Mouse (Mus musculus) gastrocnemius, postnatal 10 days (tissue): ENCODE results near the gene Spsb1. TPM values are rescaled to one million over a fixed set of nuclear protein-coding genes. Genes with fewer than 3 reads are reported as not detected.
A peak's percentile ranks its signal among the peaks of the same experiment; 100 is the strongest.

Experiments
- DNase-seq: peaks from one replicate; pipeline ENCODE4 v3.0.0; 2021; ENCODE audit warnings: mixed read lengths
- total RNA-seq, 2 experiments: library from RNA; stranded (reverse); gene quantifications; 2 replicates each; pipeline ENCODE4 v1.2.3; 2021

Spsb1 gene
- total RNA-seq, 2 experiments from 2014 or later: 18.9 to 21.1 TPM

DNA sequence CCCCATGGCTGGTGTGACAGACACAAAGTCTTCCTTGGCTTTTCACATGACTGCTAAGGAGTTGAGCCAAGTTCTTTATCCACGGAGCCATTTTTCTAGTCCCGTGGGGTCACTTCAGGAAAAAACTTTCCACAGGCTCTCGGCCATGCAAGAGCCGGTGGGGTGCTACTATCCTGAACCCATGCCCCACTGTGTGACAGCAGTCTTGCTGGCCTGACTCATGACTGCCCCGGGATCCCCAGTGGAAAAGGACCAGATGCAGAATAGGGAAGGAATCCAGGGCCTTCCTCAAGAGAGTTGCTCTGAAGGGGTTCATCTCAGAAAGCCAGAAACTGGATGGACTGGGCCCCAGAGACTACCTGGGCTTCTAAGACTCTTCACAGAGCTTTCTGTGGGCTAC lies 66.7 kb downstream of the Spsb1 start:
- no peak for DNase-seq

DNA sequence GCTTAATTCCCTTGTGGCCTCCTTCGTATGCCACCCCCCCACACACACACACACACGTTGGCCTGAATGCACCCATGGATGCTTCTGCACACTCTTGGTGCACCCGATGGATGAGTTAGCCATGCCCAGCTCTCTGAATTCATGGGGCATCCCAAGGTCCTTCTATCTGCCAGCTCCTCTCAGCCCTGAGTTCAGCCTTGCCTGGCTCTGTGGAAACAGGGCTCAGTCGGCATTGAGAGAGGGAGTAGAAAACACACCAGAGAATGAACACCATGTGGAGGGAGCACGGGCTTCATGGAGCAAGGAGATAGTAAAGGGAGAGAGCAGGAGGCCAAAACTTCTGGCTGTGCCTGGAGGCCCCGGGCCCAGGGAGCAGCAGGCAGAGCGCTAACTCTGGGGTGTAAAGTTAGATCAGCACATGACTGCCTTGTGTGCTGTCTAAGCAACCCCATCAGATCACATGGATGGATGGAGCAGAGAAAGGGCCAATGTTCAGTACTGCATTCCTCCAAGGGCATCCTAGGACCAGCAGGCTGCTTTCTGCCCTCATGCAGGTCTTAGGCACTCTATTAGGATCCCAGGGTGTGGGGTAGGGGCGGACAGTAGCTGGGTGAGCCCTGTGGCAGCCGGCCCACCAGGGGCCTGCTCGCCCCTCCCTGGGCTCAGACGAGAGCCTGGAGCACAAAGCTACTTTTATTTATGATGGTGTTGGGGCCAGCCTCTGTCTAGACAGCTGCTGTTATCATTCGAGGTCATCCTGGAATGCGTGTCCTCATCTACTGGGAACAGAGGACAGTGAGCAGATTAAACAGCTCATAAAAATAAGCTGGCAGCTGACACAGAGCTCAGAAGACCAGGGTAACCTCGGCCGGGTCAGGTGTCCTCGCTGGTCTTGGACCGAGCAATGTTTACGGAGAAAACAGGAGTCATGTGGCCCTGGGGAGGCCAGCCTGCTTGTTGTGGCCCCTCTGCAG lies 68.3 kb downstream of the Spsb1 start:
- no peak for DNase-seq

DNA sequence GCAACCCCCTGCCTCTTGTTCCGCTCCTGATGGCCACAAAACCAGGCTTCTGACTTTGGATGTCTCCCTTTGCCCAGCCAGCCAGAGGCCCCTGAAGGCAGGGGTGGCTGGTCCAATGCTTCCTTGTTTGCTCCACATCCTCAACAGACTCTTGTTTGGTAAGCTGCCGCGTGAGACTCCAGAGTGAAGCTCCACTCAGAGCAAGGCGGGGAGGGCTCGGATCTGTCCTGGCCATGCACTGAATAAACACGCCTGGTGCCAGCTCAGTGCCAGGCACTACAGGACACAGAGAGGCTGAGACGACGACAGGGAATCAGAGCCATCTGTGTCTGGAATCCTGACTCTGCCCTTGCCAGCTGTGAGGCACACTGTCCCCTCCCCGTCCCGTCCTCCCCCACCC lies 70.9 kb downstream of the Spsb1 start:
- no peak for DNase-seq

GRCm38 (mm10) chr4:149882139-149882916 lies 72.5 kb downstream of the Spsb1 start:
- DNase-seq: no peak

- no peak for DNase-seq
These were observed 73.9 kb downstream of the Spsb1 start for GRCm38 (mm10) chr4:149880908-149881307.

DNA sequence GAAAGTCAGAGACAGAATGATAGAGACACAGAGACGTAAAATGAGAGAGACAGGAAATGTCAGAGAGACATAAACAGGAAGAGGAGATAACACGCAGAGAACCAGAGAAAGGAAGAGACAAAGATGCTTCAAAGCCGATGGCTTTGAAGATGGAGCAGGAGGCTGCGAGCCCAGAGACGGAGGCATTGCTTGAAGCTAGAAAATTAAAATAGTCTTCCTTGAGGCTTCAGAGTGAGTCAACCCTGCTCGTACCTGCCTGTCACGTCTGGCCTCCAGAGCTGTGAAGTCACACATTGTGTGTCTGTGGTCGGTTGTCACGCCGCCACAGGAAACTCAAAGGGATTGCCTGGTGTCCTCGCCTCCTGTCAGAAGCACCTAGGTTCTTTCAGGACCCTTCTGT lies 74.9 kb downstream of the Spsb1 start:
- DNase-seq: no peak

- DNase-seq: no peak
These were observed 76.8 kb downstream of the Spsb1 start for GRCm38 (mm10) chr4:149878021-149878449.

DNA sequence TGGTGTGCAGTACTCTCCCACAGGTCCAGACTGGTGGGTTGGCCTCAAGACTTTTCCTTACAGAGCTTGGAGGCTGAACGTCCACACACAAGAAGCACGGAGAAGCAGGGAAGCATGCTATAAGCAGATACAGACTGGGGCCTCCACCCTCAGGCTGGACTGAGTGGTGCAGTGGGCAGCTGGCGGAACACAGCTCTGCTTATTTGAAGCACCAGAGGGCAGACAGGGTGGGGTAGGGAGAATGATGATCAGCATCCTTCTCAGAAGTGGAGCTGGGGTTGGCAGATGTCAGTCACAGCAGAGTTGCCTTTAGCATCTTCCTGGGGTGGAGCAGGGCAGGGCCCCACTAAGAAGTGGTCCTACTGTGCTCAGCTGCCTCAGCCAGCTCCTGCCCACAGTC lies 77.6 kb downstream of the Spsb1 start:
- no peak for DNase-seq

GRCm38 (mm10) chr4:149876761-149877160 lies 78.1 kb downstream of the Spsb1 start:
- peak; percentile 69 for DNase-seq

GRCm38 (mm10) chr4:149875986-149876501 lies 78.8 kb downstream of the Spsb1 start:
- peak; percentile 41 for DNase-seq

GRCm38 (mm10) chr4:149875296-149875695 lies 79.5 kb downstream of the Spsb1 start:
- no peak for DNase-seq

DNA sequence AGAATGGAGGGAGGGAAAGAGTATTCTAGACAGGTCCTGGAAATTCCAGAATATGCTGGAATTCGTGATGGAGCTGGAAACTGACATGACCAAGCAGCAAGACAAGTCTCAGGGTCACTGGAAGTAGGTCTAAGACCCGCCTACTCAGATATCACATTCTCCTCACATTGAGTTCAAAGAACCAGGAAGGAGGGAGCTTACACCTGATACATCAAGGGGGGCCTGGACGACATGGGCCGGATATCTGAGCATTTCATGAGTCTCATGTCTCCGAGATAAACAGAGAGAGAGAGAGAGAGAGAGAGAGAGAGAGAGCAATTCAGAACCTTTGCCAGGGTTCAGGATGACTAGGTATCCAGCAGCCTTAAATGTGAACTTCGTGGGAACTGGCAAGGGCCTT lies 82.6 kb downstream of the Spsb1 start:
- DNase-seq: no peak

DNA sequence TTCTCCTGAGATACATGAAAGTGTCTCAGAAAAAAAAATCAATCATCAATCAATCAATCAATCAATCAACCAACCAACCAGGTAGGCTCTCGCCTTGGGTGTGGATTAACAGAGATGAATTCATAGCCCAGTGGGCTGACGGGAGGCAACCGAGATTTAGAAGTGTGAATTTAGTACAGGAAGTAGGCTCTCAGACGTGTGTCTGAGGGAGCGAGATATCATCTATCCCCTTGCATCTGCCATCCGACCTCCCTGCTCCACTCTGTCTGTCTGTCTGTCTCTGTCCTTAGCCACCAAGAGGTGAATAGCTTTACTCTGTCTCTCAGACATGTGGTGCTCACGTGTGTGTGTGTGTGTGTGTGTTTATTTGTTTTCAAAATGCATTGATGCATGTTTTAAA lies 83.3 kb downstream of the Spsb1 start:
- no peak for DNase-seq

GRCm38 (mm10) chr4:149871014-149871413 lies 83.8 kb downstream of the Spsb1 start:
- DNase-seq: no peak

- DNase-seq: no peak
These were observed 84.4 kb downstream of the Spsb1 start for GRCm38 (mm10) chr4:149870412-149870811.

DNA sequence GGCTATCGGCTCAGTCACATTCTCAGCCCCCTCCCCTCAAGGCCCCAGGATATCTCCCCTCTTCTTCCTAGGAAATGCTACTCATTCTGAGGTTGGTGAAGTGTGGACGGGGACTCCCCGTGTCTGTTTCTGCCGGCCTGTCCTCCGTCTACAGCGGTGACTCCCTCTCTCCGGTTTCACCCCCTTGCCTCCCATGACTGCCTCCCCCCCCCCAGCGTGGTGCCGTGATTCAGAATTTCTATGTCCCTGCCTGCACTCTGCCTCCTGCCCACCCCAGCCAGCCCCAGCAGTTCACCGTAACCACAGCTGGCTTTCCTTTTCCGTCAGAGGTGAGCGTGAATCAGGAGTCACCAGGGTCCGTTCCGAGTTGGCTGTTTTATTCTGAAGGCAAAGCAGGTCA lies 86.1 kb downstream of the Spsb1 start:
- DNase-seq: no peak

DNA sequence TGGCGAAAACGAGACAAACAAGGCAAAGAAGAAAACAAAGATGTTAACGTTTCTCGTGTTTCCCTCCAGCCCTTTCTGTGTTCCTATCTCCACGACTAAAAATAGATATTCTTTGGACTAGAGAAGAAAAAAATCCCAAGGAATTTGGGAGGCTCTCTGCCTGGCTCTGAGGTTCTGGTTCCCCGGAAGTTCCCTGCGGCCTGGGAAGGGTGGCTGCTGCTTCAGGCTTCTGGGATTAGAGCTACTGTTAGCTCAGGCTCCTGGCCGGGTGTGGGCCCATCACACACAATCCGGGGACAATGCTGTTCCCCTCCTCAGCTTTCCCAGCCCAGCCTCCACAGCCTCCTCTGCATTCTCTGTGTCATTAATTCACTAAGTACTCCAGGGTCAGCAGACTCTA lies 86.8 kb downstream of the Spsb1 start:
- no peak for DNase-seq

DNA sequence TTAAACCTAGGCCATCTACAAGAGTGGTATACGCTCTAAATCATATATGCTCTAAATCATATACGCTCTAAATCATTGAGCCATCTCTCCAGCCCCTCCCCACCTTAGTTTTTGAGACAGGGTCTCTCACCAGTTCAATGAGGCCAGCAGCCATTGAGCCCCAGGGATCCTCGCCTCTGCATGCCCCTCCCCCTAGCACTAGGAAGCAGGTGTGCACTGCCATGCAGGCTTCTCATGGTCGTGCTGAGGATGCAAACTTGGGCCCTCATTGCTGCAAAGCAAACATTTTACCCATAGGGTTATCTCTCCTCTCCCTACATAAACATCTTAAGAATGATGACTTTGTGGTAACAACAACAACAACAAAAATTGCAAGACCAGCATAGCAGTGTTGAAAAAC lies 87.5 kb downstream of the Spsb1 start:
- DNase-seq: no peak

DNA sequence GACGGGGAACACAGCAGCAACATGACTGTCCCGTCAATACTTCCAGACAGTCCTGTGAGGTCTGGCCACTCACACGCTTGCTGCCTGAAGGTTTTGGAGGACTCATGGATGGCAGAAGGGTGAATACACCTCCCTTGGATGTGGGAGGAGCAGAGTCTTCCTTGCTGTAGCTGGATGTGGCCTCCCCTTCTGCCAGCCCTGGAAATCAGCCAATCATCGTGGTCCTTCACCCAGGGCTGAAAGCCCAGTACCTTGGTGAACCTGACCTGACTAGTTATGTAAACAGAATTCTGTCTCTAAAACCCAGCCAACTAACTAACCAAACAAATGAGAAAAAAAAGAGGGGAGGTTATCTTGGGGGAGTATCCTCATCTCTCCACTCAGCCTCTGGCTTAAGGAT lies 90.4 kb downstream of the Spsb1 start:
- DNase-seq: no peak

DNA sequence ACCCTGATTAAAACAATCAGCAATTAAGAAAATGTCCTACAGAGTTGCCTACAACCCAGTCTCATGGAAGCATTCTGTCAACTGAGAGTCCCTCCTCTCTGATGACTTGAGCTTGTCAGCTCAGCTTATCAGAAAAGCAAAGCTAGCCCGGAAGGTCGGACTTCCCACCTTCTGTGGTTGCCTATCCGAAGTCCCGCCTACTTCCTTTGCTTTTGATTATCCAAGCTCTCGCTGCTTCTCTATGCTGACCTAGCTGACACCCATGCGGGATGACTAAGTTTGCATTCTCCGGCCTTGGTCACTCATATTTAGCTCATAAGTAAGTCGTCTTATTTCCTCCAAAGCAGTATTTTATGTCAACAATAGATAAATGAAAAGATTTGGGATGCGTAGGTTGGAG lies 91.3 kb downstream of the Spsb1 start:
- no peak for DNase-seq

DNA sequence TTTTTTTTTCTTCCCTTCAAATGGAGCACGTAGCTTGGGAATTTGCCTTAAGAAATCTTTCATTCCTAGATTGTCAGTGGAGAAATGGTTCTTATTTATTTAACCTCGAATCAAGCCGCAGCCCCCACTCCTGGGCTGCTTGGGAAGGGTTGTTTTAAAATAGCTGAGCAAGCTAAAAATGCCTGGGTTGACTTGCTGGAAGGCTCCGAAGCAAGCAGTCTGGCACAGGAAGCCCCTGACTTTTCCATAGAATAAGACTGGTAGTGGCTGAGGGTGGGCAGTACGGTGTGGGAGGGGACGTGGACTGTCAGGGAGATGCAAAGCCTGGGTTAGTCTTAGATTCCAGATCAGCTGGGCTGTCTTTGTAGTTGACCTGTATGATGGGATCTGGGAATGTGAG lies 94.5 kb downstream of the Spsb1 start:
- no peak for DNase-seq

DNA sequence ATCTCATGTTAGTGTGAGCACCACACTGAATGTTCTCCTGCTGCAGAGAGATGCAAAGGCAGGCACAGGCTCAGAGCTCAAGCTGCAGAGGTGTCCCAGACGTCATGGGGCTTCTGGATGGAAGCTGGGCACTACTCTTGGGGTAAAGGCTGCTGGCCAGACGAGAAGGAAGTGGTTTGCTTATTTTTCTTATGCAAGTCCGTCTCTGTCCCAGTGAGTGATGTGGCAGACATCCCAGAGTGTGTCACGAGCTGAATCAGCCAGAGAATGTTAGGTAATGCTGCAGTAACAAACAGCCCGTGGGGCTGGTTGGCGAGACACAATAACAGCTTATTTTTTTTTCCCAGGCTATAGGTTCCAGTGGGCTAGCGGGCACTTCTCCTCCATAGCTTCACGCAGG lies 96.3 kb downstream of the Spsb1 start:
- no peak for DNase-seq

DNA sequence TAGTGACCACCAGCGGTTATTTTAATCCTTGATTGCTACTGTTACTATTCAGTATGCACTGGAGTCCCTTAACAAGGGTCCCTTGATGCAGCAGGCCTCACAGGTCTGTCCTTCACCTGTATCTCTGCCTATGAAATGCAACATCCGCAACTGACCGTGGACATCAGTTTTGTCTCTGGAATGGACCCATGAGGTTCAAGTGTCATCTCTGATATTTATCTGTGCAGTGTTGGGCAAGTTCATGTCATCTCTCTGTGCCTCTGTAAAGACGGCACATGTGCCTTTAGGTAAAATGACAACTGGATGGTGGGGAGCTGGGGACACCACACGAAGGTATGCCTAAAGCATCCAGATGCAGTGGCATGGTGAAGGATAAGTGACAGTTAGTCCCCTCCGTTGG lies 96.7 kb downstream of the Spsb1 start:
- no peak for DNase-seq
